Mouse (Mus musculus) lung, embryonic 14.5 days (tissue): Measurements from ENCODE around the gene Gm49380. TPM values are rescaled to one million over a fixed set of nuclear protein-coding genes. Genes with fewer than 3 reads are reported as not detected.
"Not testable (repeated sequence)": the region's sequence is repeated elsewhere in the genome, so short reads cannot be mapped to it uniquely, and the experiment has no call there.

Source experiments
- ATAC-seq: fragments of 200-750 bp; cut with Nextera tagmentation; 2 replicates; pipeline ENCODE4 v1.8.0; 2017; ENCODE audit warnings: mild to moderate bottlenecking, moderate TSS enrichment, moderate library complexity; ENCODE audit not compliant: insufficient read depth
- DNase-seq: peaks from one replicate; pipeline ENCODE4 v3.0.0-alpha.2; 2015
- H3K27ac ChIP-seq: fragments of 300-500 bp; sonication (generic); 2 replicates; pipeline ENCODE4 v1.5.1; 2014; ENCODE audit warnings: low read depth, mild to moderate bottlenecking, moderate library complexity
- H3K27me3 ChIP-seq: fragments of 300-500 bp; sonication (generic); 2 replicates; pipeline ENCODE4 v1.6.1; 2014; ENCODE audit warnings: low read length, control low read depth; ENCODE audit not compliant: insufficient read depth
- H3K36me3 ChIP-seq: fragments of 300-500 bp; sonication (generic); 2 replicates; pipeline ENCODE4 v1.6.1; 2014; ENCODE audit warnings: control low read depth; ENCODE audit not compliant: insufficient read depth
- H3K4me1 ChIP-seq: fragments of 300-500 bp; sonication (generic); 2 replicates; pipeline ENCODE4 v1.6.1; 2014; ENCODE audit warnings: antibody characterized with exemption, control low read depth; ENCODE audit not compliant: insufficient read depth
- H3K4me2 ChIP-seq: fragments of 300-500 bp; sonication (generic); 2 replicates; pipeline ENCODE4 v1.6.1; 2014; ENCODE audit warnings: mild to moderate bottlenecking
- H3K4me3 ChIP-seq: fragments of 300-500 bp; sonication (generic); 2 replicates; pipeline ENCODE4 v1.5.1; 2014; ENCODE audit warnings: low read depth, low read length
- H3K9ac ChIP-seq: fragments of 300-500 bp; sonication (generic); 2 replicates; pipeline ENCODE4 v1.6.1; 2014
- H3K9me3 ChIP-seq: fragments of 300-500 bp; sonication (generic); 2 replicates; pipeline ENCODE4 v1.6.1; 2016; ENCODE audit warnings: low read depth, low read length, control low read depth
- CTCF ChIP-seq: IDR thresholded peaks from 2 replicates; pipeline ENCODE4 v1.5.1; 2016; ENCODE audit warnings: antibody characterized with exemption, low read depth
- WGBS: fragments of 180-500 bp; shearing (Covaris S2); extraction: QIAGEN DNeasy Blood & Tissue Kit; methylation state at CpG from one replicate; pipeline ENCODE4 v1.1.7; 2014; 5-methylcytosine and 5-hydroxymethylcytosine counted together
- polyA plus RNA-seq: library from polyadenylated mRNA; unstranded; fragments of >200 nt; fragmentation: Nextera tagmentation; extraction: Ambion mirVana; gene quantifications from 2 replicates; pipeline ENCODE4 v1.2.1, GENCODE M21; 2014

Gm49380 gene
- polyA plus RNA-seq, 1 experiment from 2014 or later: 0.32 TPM

- no peak for TF ChIP-seq CTCF
- 58% methylated on average over 2 of the region's 2 CpGs for WGBS
- H3K27ac ChIP-seq: no peak overlapping the region
Measured at GRCm38 (mm10) chr9:44114453-44114852, 1.2 kb upstream of the Gm49380 start.

GRCm38 (mm10) chr9:44111909-44112308 lies 1.4 kb downstream of the Gm49380 start:
- H3K4me1 ChIP-seq: peaks cover 21% of the 10 kb centered on the region
- H3K9me3 ChIP-seq, H3K27ac ChIP-seq, H3K9ac ChIP-seq, DNase-seq, ATAC-seq, H3K27me3 ChIP-seq: not testable (repeated sequence)
- peak overlapping the region; percentile 74; the same call in 1 of the 2 replicates for H3K4me3 ChIP-seq
- H3K36me3 ChIP-seq: peaks cover 29% of the 10 kb centered on the region
- peak overlapping the region; percentile 60 for H3K4me2 ChIP-seq
- 48% methylated on average over 10 of the region's 12 CpGs for WGBS

More at GRCm38 (mm10) chr9:44114453-44114852, 1.2 kb upstream of the Gm49380 start:
- H3K4me2 ChIP-seq: peak overlapping the region; percentile 53; the same call in 1 of the 2 replicates
- H3K27me3 ChIP-seq: no peaks in the 10 kb centered on the region
- no peak overlapping the region for H3K9ac ChIP-seq
- H3K9me3 ChIP-seq: no peaks in the 10 kb centered on the region
- H3K4me3 ChIP-seq: no peak overlapping the region
- no peak for ATAC-seq
- DNase-seq: no peak
- H3K36me3 ChIP-seq: peaks cover 10% of the 10 kb centered on the region; the same call in 1 of the 2 replicates
- H3K4me1 ChIP-seq: peaks cover 7% of the 10 kb centered on the region

- DNase-seq: peak; percentile 87
- Histone ChIP-seq H3K4me2 (peak overlapping the region; percentile 59), H3K36me3 (peaks cover 41% of the 10 kb centered on the region), H3K9ac (peak overlapping the region; percentile 41; the same call in 1 of the 2 replicates), H3K9me3 (no peaks in the 10 kb centered on the region), H3K27ac (no peak overlapping the region), H3K4me1 (peaks cover 27% of the 10 kb centered on the region), H3K4me3 (peak overlapping the region; percentile 27), H3K27me3 (no peaks in the 10 kb centered on the region)
- peak; percentile 85 for TF ChIP-seq CTCF
- no peak for ATAC-seq
- 18% methylated on average over 9 of the region's 9 CpGs for WGBS
Measured at GRCm38 (mm10) chr9:44109360-44110095, 3.8 kb downstream of the Gm49380 start.

GRCm38 (mm10) chr9:44108269-44109055 lies 4.8 kb downstream of the Gm49380 start:
- Histone ChIP-seq H3K36me3 (peaks cover 47% of the 10 kb centered on the region), H3K9ac (no peak overlapping the region), H3K9me3 (no peaks in the 10 kb centered on the region), H3K27ac (no peak overlapping the region), H3K4me2 (peak overlapping the region; percentile 59), H3K27me3 (no peaks in the 10 kb centered on the region), H3K4me1 (peaks cover 27% of the 10 kb centered on the region), H3K4me3 (peak overlapping the region; percentile 27; the same call in 1 of the 2 replicates)
- DNase-seq (no peak), ATAC-seq (no peak)
- WGBS: 80% methylated on average over 31 of the region's 31 CpGs
- TF ChIP-seq CTCF: no peak

GRCm38 (mm10) chr9:44107557-44108179 lies 5.6 kb downstream of the Gm49380 start:
- no peaks in the 10 kb centered on the region for H3K9me3 ChIP-seq
- peak; percentile 61 for DNase-seq
- ATAC-seq: no peak; the same call in none of the 2 replicates
- peaks cover 47% of the 10 kb centered on the region for H3K36me3 ChIP-seq
- WGBS: 45% methylated on average over 25 of the region's 25 CpGs
- peak overlapping the region; percentile 91 for H3K27ac ChIP-seq
- H3K27me3 ChIP-seq: no peaks in the 10 kb centered on the region
- peak overlapping the region; percentile 59 for H3K4me2 ChIP-seq
- H3K9ac ChIP-seq: peak overlapping the region; percentile 20; the same call in 1 of the 2 replicates
- TF ChIP-seq CTCF: peak; percentile 53
- H3K4me1 ChIP-seq: peaks cover 27% of the 10 kb centered on the region
- H3K4me3 ChIP-seq: peak overlapping the region; percentile 27

- WGBS: 21% methylated on average over 8 of the region's 8 CpGs
- peaks cover 27% of the 10 kb centered on the region for H3K4me1 ChIP-seq
Measured at GRCm38 (mm10) chr9:44107110-44107509, 6.2 kb downstream of the Gm49380 start, which contains the start of gene C1qtnf5. Gene C1qtnf5, plus strand, starts transcription at chr9:44107245.

More at GRCm38 (mm10) chr9:44107110-44107509, 6.2 kb downstream of the Gm49380 start, which contains the start of gene C1qtnf5:
- ATAC-seq (peak; percentile 85), DNase-seq (peak; percentile 95)
- Histone ChIP-seq H3K9me3 (no peaks in the 10 kb centered on the region), H3K9ac (peak within 1 kb of the TSS; percentile 20; the same call in 1 of the 2 replicates), H3K4me2 (peak within 1 kb of the TSS; percentile 59), H3K36me3 (peaks cover 47% of the 10 kb centered on the region), H3K27me3 (no peaks in the 10 kb centered on the region), H3K27ac (peak within 1 kb of the TSS; percentile 91), H3K4me3 (peak within 1 kb of the TSS; percentile 27)
- TF ChIP-seq CTCF: peak; percentile 15; the same call in 1 of the 2 replicates
